22 mouse cellular contexts compared by ENCODE assay signal in genomic region chr8:113598401-113598800, GRCm38 (mm10). TPM values are rescaled to one million over a fixed set of nuclear protein-coding genes. Genes with fewer than 3 reads are reported as not detected.
"Had no signal": no experiment of that assay in that cellular context is flagged by ENCODE, and none has a peak within 500 bp of the region (broad histone marks: within the 10 kb centered on the region; RNA-seq: fewer than 3 reads in every experiment).

No protein-coding gene starts in this region.

- DNase-seq: liver, postnatal 0 days; lung, adult 2 months; lung, postnatal 14 days; lung, postnatal 36 days; right cerebral cortex, postnatal 14 days; thymus, adult 2 months; thymus, postnatal 25 days; thymus, postnatal 4 days had no signal

- H3K36me3 ChIP-seq: lung, embryonic 15.5 days; midbrain, embryonic 13.5 days; neural tube, embryonic 12.5 days; stomach, embryonic 15.5 days had no signal

- ATAC-seq: liver, postnatal 0 days; lung, postnatal 0 days; midbrain, embryonic 13.5 days; midbrain, embryonic 16.5 days had no signal

- H3K4me1 ChIP-seq: lung, embryonic 15.5 days; megakaryocyte, embryonic 14.5 days; midbrain, embryonic 13.5 days; neural tube, embryonic 12.5 days; stomach, embryonic 15.5 days had no signal

- H3K27me3 ChIP-seq: lung, embryonic 15.5 days; megakaryocyte, embryonic 14.5 days; midbrain, embryonic 13.5 days; neural tube, embryonic 12.5 days; stomach, embryonic 15.5 days had no signal

- H3K27ac ChIP-seq: lung, embryonic 15.5 days; macrophage; midbrain, embryonic 13.5 days; neural tube, embryonic 12.5 days; stomach, embryonic 15.5 days; stomach, postnatal 0 days had no signal

- H3K4me3 ChIP-seq: lung, embryonic 15.5 days; megakaryocyte, embryonic 14.5 days; midbrain, embryonic 13.5 days; neural tube, embryonic 12.5 days; stomach, embryonic 15.5 days had no signal

- H3K9ac ChIP-seq: liver, postnatal 0 days; lung, embryonic 15.5 days; midbrain, embryonic 13.5 days; neural tube, embryonic 12.5 days; stomach, embryonic 15.5 days had no signal

- H3K9me3 ChIP-seq: lung, embryonic 15.5 days; midbrain, embryonic 13.5 days; neural tube, embryonic 12.5 days; stomach, embryonic 15.5 days had no signal

- H3K4me2 ChIP-seq: lung, embryonic 15.5 days; midbrain, embryonic 11.5 days; midbrain, embryonic 13.5 days; neural tube, embryonic 12.5 days; stomach, embryonic 15.5 days had no signal

RNA-seq across cellular contexts. Expression of gene Syce1l, which starts 44.6 kb away (rescaled TPM):
- total RNA-seq: megakaryocyte progenitor cell, adult 5-6 weeks; neutrophil, adult 5-6 weeks had no signal
- polyA plus RNA-seq: liver, postnatal 0 days; lung, adult 2 months; lung, embryonic 15.5 days; macrophage; midbrain, embryonic 11.5 days; midbrain, embryonic 16.5 days; neural tube, embryonic 12.5 days; neural tube, embryonic 14.5 days; spleen, adult 2 months; stomach, embryonic 15.5 days; stomach, postnatal 0 days; thymus, adult 2 months had no signal
